Mouse (Mus musculus): ENCODE results near the gene Ceacam16.

Ceacam16 gene

DNA sequence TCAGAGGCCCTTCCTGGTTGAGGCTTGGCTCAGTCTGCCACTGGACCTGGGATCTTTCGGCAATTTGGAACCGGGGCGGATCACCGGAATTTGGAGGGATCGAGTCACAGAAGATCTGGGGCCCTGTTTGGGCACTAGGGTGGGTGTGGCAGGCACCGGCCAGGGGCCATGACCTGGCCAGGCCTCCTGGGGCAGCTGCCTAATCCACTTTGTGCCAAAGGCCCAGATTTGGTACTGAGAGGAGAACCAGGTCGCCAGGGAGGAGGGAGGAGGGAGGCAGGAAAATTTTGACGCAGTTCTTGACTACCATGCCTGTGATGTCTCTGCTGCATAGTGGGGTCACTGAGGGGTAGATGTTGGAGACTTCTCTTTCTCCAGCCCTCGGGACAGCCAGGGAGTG lies at the start of gene Ceacam16:
Gene Ceacam16, minus strand, starts transcription at position 101 of the 400 bp plus-strand sequence.
- CTCF ChIA-PET: interaction anchor here (0.7 kb wide), 1 partner anchor 150 kb away, joined by 3 read pairs; no protein-coding TSS in a partner anchor

DNA sequence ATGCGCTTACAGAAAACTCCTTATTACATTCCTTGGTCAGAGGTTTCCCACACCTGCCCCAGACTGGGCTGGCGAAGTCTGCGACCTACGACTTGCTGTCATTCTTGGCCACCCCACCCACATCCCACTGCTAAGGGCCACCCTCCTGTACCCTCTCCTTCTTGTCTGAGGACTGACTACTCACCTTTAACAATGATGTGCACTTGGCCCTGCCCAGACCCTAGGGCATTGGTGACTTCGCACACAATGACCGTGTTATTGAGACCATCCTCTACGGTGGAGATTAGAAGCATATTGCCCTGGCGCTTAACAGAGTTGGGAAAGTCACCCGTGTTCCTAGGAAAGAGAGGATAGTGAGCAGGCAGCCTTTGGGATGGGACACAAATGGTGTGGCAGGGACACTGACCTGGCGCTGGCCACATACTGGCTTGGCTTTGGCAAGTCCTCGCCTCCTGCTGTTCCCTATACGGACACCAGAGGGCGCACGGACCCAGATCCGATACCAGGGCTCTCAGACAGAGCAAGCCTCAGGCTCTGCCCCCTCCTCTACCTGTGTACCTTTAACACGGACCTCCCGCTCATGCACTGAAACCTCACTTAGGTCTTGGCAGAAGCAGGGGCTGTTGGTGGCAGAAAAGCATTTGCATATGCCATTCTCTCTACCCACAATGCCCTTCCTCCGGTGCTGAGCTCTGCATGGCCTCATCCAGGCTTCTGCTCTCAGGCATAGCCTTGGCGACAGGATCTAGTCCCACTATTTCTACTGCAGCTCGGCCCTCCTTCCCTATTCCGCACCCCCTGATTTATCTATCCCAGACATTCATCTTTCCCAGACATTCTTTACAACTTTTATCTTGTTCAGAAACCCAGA lies 49.6 kb upstream of the Ceacam16 start:
- CTCF ChIA-PET: interaction anchor here (0.6 to 0.9 kb wide), 3 partner anchors 29 to 46 kb away, joined by 3 to 5 read pairs (median 4); no protein-coding TSS in a partner anchor

DNA sequence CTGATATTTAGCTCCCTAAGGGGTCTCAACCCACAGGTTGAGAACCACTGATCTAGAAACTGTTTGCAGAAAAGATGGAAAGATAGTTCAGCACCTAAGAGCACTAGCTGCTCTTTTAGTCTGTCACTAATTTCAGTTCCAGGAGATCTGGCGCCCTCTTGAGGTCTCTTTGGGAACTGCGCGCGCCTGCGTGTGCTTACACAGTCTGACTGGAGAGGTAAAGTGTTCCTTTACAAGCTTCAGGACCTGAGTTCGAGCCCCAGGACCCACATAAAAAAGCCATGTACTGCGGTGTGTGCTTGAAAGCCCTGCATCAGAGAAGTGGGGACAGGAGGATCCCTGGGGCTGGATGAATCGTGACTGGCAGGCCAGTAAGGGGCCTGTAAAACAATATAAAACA lies 28.8 kb upstream of the Ceacam16 start:
- CTCF ChIA-PET: interaction anchor here (0.6 to 1.4 kb wide), 3 partner anchors 9 to 42 kb away, joined by 3 to 7 read pairs (median 3); no protein-coding TSS in a partner anchor

DNA sequence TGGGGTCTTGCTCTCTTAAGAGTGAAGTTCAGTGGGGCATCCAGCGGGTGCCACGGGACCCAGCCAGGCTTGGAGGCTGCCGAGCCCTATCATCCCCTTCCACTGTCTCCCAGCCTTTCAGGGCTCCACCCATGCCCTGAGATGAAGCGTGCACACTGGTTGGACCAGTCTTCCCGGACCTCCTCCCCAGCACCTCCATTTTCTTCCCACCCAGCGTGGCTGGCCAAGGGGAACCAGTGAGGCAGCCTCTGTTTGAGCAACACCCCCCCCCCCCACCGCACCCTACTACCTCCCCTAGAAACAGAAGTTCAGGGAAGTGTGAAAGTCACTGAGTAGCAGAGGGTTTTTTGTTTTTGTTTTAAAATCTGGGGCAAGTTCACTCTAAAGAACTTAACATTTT lies 26.8 kb upstream of the Ceacam16 start, which contains the start of gene Ceacam19:
Gene Ceacam19, minus strand, starts transcription at position 117 of the 400 bp plus-strand sequence.
- CTCF ChIA-PET: interaction anchor here (0.6 to 0.7 kb wide), 2 partner anchors 85 to 169 kb away, joined by 3 read pairs; no protein-coding TSS in a partner anchor

DNA sequence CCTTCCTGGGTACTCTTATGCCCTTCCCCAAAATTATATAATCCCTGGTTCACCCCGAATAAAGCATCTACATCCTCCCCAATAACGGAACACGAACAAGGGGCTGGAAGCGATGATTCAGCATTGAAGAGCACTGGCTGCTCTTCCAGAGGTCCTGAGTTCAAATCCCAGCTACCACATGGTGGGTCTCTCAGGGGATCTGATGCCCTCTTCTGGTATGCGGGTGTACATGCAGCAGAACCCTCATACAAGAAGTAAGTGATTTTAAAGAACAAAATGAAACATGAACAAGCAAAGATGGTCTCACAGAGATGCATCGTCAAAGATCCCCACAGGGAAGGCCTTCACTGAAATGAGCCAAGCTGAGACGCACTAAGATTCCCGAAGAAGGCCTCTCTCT lies 19.7 kb upstream of the Ceacam16 start:
- CTCF ChIA-PET: interaction anchor here (0.7 to 1.3 kb wide), 2 partner anchors 9 to 476 kb away, joined by 3 read pairs; no protein-coding TSS in a partner anchor

DNA sequence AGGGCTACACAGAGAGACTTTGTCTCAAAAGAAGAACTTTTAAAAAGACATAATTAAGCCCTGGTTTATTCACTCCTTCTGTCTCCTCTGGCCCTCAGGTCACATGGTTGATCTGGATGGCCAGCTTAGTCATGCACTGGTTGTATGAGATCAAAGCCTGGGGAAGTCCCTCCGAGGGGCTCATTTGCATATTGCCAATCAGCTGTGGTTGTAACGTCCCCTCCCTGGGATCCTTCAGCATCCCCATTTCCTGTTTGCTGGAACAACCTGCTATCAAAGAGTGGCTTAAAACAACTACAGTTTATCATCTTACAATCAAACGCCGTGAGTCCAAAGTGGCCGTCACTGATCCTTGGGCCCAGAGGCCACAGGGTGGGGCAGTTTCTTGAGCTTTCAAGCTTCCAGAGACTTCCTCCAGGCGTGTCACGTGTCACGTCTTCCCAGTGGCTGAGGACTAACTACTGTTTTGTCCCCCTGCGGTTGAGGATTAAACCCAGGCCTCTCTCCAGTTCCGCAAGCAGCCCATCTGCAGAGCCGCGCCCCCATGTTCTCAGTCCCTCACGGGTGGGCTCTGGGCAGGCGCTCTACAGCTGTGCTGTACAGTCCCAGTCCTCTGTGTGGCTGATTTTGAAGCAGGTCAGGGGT lies 15.8 kb upstream of the Ceacam16 start:
- CTCF ChIA-PET: interaction anchor here (0.5 to 1.6 kb wide), 3 partner anchors 9 to 36 kb away, joined by 3 to 12 read pairs (median 3); no protein-coding TSS in a partner anchor

DNA sequence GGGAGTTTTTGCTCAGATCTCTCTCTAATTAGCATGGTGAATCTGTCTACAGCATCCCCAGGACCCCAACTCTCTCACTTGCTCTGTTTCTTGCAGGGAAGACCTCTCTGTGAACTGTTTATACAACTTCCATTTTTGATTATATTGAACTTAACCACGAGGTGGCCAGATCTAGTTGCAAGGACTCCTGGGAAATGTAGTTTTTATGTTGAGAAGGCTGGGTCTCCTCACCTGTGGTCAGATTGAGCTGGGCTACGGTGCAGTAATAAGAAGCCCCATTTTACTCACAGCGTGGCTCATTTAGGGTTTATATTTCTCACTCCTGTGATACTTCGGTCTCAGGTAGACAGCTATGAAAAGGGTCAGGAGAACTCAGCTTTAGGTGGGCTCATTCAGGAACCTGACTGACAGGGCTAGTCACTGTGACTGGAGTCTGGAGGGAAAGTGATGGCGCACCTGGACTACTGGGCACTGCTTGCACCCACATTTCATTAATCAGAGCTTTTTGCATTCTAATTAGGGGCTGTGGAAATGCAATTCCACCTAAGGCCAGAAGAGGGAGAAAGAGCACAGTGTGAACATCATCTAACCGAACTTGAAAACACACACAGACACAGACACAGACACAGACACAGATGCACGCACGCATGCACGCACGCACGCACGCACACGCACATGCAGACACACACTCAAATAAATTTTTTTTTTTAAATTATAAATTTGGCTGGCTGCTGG lies 15.0 kb upstream of the Ceacam16 start:
- CTCF ChIA-PET: interaction anchor here (0.5 to 1.6 kb wide), 6 partner anchors 9 to 902 kb away, joined by 3 to 12 read pairs (median 3); no protein-coding TSS in a partner anchor

DNA sequence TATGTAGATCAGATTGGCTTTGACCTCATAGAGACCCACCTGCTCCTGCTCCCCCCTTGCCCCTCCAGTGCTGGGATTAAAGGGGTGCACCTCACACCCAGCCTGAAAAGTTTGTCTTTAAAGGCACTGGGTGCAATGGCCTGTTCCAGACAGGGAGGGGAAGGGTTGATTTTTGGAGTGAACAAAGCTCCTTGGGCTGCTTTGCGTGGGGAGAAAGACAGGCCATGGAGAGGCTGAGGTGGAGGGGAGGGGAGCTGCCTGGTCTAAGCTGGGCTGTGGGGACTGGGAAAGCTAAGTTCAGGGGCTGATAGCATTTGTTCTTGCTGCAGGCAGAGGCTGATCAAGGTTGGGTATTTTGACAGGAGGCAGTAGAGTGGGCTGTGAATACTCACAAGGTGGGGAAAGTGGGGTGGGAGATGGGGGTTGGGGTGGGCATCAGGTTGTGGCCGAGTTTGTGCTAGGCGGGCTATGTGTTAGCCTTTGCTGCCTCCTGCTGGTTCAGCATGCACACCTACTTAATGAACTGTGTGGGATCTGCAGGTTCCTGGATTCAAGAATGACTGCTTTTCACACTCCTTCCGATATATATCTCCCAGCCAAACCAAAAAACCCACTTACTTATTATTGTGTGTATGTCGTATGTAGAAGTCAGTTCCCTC lies 11.0 kb upstream of the Ceacam16 start:
- CTCF ChIA-PET: interaction anchor here (0.7 to 1.6 kb wide), 5 partner anchors 60 to 361 kb away, joined by 3 to 12 read pairs (median 4); partner anchors contain the start of gene Cblc

DNA sequence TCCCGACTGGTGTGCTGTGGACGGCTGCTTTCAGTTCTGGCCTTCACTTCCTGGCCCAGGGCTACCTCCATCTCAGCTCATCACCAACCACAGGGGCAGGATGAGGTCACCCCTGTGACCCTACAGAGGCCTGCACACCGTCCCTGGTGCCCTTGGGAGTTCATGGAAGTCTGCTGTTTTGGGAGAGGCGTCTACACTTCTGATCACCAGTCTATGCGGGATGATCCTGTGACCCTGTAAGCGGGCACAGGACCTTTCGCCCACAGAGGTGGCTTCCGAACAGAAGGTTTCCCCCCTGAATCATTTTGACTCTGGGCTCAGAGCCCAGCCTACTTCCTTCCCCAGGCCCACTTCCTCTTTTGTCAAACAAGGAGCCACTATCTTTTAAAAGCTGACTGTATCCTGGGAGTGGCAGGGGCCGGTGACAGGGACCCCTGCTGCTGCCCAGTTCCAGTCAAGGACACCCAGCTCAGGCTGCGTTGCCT lies 10.1 kb upstream of the Ceacam16 start:
- CTCF ChIA-PET: interaction anchor here (0.9 kb wide), 1 partner anchor 73 kb away, joined by 3 read pairs; no protein-coding TSS in a partner anchor

DNA sequence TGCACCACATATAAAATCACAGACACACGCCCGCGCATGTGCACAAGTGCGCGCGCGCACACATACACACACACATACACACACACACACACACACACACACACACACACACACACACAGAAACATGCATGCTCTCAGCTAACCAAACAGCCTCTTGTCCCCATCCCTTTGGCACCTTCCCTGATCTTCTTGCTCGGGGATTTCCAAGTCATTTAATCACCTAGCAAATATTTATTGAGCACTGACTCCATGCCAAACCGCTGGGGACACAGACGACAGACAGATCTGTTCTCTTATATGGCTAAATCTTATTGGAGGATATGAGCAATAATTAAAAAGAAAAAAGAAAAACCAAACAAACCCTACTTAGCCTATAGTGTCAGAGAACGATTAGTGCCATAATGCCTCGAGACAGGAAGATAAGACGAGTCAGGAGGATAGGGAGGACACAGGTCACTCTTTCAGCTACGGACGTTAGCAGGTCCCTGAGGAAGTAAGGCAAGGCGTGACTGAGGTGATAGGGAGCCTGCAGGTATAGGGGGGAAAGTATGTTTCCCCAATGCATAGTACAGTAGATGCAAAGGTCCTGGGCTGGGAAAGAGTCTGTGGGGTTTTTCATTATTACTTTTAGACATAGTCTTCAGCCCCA lies 6.8 kb upstream of the Ceacam16 start:
- CTCF ChIA-PET: interaction anchor here (1.2 kb wide), 1 partner anchor 8 kb away, joined by 3 read pairs; no protein-coding TSS in a partner anchor

DNA sequence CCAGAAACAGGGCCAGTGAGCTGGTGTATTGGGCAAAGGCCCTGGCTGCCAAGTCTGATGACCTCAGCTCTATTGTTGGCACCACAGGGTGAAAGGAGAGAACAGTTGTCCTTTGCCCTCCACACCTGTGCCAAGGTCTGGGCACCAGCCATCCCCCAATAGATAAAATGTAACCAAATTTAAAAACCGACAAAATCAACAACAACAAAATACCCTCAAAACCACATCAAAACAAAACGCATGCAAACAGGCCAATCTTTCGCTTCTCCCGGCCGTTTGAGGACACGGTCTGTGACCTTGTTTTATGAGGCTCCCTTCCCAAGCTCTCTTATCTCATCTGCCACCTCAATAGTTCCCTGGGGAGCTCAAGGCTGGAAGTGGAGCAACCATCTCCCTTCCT lies 5.4 kb upstream of the Ceacam16 start:
- CTCF ChIA-PET: no interaction called here

DNA sequence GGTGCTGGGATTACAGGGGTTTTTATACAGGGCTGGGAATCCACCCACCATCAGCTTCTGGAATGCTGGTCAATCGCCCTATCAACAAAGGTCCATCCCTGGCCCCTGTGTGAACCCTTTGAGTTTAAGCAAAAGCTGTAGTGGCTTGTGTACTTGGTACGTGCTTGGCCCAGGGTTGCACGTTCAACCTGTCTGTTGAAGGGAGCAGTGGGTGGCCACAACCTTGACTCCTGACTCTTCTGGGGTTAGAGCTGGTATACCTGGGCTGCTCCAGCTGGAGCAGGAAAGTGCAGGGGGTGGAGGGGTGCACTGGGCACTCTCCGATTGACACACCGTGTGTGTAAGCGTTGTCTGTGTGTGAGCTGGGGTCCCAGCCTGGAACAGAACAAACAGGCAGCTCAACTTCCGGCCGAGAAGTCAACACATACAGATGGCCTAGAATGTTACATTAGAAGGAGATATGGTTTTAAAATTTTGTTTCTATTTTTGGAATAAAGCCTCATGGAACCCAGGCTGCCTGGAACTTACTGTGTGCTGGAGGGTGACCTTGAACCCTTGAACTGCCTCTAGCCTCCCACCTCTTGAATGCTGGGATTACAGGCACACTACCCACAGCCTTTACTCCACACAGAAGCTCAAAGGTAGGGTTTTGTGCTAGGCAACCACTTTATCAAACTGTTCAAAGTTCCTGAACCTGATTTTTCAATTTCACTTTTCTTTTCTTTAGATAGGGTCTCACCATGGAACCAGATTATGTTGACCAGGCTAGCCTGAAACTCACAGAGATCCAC lies 4.3 kb upstream of the Ceacam16 start:
- CTCF ChIA-PET: interaction anchor here (0.6 kb wide), 1 partner anchor 704 kb away, joined by 3 read pairs; no protein-coding TSS in a partner anchor

DNA sequence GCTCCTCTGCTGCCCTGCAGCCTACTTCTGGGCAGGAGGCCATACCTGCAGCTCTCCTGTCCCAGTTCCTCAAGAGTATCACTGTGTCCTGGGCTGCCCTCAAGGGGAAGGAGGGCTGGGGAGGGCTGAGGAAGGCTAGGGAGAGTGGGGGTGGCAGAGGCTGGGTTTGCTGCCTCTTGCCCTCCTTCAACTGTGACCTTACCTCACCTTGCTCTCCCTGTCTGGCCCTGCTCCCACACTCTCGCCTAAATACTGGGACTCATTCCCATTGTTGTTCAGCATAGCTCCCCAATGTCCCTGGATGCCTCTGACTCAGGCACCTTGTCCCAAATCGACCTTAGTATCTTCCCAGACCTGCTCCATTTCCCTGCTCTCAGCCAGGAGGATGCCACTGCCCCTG lies 3.1 kb upstream of the Ceacam16 start:
- CTCF ChIA-PET: no interaction called here

DNA sequence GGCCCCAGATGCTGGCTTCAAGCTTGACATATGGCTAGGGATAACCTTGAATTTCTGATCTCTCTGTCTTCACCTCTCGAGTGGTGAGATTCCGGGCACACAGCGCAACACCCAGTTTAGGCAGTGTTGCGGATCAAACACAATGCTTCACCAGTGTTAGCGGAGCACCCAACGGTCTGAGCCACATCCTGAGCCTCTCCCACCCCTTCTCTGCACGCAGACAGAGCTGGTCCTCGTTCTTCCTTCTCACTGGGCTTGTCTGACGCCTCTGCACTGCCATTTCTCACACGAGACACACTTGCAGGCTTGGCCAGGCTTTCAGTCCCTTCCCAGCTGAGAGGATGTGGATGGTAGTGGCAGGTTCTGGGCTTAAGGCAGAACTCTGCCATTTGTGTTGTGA lies 1.4 kb downstream of the Ceacam16 start:
- CTCF ChIA-PET: interaction anchor here (0.5 to 0.6 kb wide), 3 partner anchors 10 to 68 kb away, joined by 5 to 6 read pairs (median 5); no protein-coding TSS in a partner anchor

DNA sequence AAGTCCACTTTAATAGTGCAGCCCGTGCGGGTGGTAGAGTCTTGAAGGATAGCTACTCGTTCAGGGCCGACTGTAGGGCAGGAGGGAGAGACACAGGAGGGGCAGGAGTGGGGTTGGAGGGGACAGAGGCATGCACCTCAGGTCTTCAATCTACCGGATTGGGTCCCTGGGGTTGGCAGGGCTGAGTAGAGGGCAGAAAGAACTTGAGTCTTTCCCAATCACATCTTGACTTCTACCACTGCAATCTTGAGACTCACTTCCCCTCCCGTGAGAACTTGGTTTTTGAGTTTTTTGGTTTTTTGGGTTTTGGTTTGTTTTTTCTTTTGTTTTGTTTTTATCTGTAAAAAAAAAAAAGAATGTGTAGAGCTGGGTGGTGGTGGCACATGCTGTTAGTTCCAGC lies 4.8 kb downstream of the Ceacam16 start:
- CTCF ChIA-PET: no interaction called here

DNA sequence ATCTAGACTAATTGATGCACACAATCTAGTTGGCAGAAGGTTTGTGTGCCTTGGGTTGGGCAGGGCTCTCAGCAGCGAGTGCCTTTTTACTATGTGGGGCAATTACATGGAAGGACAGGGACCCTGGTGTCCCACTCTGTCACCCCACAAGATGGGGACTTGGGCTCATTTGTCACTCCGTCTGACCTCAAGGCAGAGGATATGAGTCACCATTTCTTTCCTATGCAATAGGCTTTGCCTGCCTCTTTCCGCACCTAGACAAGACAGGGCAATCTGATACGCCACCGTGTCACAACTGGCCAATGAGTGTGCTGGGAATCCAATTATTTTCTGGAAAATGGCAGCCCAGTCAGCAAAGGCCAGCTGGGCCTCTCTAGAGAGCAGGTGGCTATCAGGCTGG lies 5.4 kb downstream of the Ceacam16 start:
- CTCF ChIA-PET: no interaction called here

DNA sequence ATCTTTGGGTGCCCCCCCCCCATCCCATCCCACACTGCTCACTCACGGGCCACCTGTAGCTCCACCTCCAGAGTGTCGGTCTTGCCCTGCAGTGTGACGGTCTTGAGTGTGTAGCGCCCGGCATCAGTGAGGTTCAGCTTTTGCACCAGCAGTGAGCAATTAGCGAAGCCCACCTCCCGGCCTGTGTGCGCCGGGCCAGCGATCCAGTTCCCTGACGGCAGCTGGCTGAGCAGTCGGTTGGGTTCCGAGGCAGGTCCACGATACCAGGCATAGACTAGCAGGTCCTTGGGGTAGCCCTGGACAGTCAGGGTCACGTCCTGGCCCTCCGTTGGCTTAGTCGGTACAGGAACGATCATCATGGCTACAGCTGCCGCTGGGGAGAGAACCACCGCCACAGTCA lies 7.6 kb downstream of the Ceacam16 start:
- CTCF ChIA-PET: interaction anchor here (0.6 kb wide), 1 partner anchor 68 kb away, joined by 4 read pairs; no protein-coding TSS in a partner anchor

DNA sequence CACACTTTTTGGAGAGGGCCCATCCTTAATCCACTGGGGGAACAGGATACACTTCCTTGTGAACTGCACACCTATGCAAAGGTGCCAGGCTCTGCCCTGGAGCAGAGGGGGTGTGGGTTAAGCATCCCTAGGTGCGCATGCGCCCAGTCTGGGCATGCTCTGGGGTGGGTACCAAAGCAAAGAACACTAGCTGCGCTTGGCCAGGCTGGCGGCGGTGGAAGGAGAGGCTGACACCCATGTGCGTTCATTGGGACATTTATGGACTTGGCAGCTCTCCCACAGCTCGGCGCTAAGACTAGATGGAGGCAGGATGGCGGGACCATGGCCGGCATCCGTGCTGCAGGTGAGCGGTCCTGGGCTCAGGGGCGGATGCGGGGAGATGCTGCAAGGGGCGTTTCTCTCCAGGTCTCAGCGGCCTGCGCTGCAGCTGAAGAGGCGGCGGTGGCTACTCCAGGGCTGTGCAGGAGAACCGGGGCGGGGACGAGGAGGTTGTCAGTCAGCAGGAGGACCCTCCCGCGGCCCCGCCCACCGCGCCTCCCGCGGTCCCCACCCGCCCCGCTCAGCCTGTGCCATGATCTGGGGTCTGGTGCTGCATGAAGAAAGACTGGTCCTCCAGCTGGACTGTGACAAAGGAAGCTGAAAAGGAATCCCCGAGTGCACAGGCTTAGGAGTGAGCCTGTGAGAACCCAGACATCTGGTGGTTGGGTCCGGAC lies 9.1 kb downstream of the Ceacam16 start, which contains the start of gene Gm19345:
Gene Gm19345, plus strand, starts transcription at position 146 of the 713 bp plus-strand sequence.
- CTCF ChIA-PET: interaction anchor here (0.6 to 1.0 kb wide), 2 partner anchors 48 to 51 kb away, joined by 6 read pairs; no protein-coding TSS in a partner anchor
